Mouse (Mus musculus) C2C12 (cell line): ENCODE measurements around the gene C730034F03Rik.

ENCODE experiments used
- CTCF ChIP-seq: IDR thresholded peaks from one replicate; pipeline ENCODE4 v1.5.1; 2011; ENCODE audit not compliant: control insufficient read depth, insufficient read depth, insufficient read length
- FOSL1 ChIP-seq: IDR thresholded peaks from one replicate; pipeline ENCODE4 v1.8.0; 2011; ENCODE audit warnings: mild to moderate bottlenecking, low read length; ENCODE audit not compliant: poor library complexity, insufficient read depth, severe bottlenecking
- MAX ChIP-seq: IDR thresholded peaks from one replicate; pipeline ENCODE4 v1.6.1; 2011; ENCODE audit warnings: mild to moderate bottlenecking, control low read depth
- USF1 ChIP-seq: IDR thresholded peaks from one replicate; pipeline ENCODE4 v1.6.1; 2011; ENCODE audit warnings: low read depth, mild to moderate bottlenecking, control low read depth, moderate library complexity

- TF ChIP-seq CTCF (no peak), MAX (no peak), USF1 (no peak), FOSL1 (no peak)
Observed at GRCm38 (mm10) chr15:89410118-89410517, 19.3 kb upstream of the C730034F03Rik start, which contains the start of gene Syce3.
